Mouse (Mus musculus) heart, postnatal 0 days (tissue): Measurements from ENCODE around the gene Itpk1.

Experiments used
- CTCF ChIP-seq: IDR thresholded peaks from 2 replicates; pipeline ENCODE4 v1.5.1; 2016; ENCODE audit warnings: antibody characterized with exemption, control low read depth, low read depth
- EP300 ChIP-seq: IDR thresholded peaks from 2 replicates; pipeline ENCODE4 v1.6.1; 2016; ENCODE audit warnings: antibody characterized with exemption, low read depth

GRCm38 (mm10) chr12:102535796-102536195 lies 168.9 kb downstream of the Itpk1 start:
- TF ChIP-seq CTCF (no peak), EP300 (no peak)
